Mouse (Mus musculus) spleen, postnatal 4 days (tissue): ENCODE data around the gene Gas7.

Source experiments
- DNase-seq, 2 experiments: peaks; one replicate each; pipeline ENCODE4 v3.0.0; 2022; ENCODE audit warnings: low spot score in 2 of 2

The Gas7 gene

GRCm38 (mm10) chr11:67694703-67695376 is 239.6 kb downstream of the Gas7 start, which contains the start of gene Rcvrn:
Rcvrn (plus strand) TSS chr11:67695326.
- no peak for DNase-seq

GRCm38 (mm10) chr11:67712976-67713375 is 257.7 kb downstream of the Gas7 start:
- DNase-seq: no peak

GRCm38 (mm10) chr11:67715382-67715781 is 260.1 kb downstream of the Gas7 start:
- DNase-seq: no peak

- no peak for DNase-seq
These were observed 266.2 kb downstream of the Gas7 start for GRCm38 (mm10) chr11:67721485-67721884.

- DNase-seq: no peak
These were observed 267.3 kb downstream of the Gas7 start for GRCm38 (mm10) chr11:67722399-67723156.

- no peak for DNase-seq
These were observed 268.2 kb downstream of the Gas7 start for GRCm38 (mm10) chr11:67723231-67724013.

GRCm38 (mm10) chr11:67727095-67727494 is 271.9 kb downstream of the Gas7 start:
- no peak for DNase-seq

- DNase-seq: no peak
These were observed 273.5 kb downstream of the Gas7 start for GRCm38 (mm10) chr11:67728726-67729125.

GRCm38 (mm10) chr11:67731056-67731455 is 275.8 kb downstream of the Gas7 start:
- no peak for DNase-seq

- DNase-seq: no peak
These were observed 278.5 kb downstream of the Gas7 start for GRCm38 (mm10) chr11:67733726-67734125.

- DNase-seq: no peak
These were observed 279.4 kb downstream of the Gas7 start for GRCm38 (mm10) chr11:67734597-67734996.

GRCm38 (mm10) chr11:67738345-67738744 is 283.1 kb downstream of the Gas7 start:
- DNase-seq: no peak
